Mouse (Mus musculus) CD4-positive helper T cell, adult 2 months (primary cell): ENCODE results near the gene Bcl7b.

Experiments used
- DNase-seq: peaks from one replicate; pipeline ENCODE4 v3.0.0-alpha.2; 2012; ENCODE audit warnings: low read depth, missing footprints, low spot score

The Bcl7b gene

DNA sequence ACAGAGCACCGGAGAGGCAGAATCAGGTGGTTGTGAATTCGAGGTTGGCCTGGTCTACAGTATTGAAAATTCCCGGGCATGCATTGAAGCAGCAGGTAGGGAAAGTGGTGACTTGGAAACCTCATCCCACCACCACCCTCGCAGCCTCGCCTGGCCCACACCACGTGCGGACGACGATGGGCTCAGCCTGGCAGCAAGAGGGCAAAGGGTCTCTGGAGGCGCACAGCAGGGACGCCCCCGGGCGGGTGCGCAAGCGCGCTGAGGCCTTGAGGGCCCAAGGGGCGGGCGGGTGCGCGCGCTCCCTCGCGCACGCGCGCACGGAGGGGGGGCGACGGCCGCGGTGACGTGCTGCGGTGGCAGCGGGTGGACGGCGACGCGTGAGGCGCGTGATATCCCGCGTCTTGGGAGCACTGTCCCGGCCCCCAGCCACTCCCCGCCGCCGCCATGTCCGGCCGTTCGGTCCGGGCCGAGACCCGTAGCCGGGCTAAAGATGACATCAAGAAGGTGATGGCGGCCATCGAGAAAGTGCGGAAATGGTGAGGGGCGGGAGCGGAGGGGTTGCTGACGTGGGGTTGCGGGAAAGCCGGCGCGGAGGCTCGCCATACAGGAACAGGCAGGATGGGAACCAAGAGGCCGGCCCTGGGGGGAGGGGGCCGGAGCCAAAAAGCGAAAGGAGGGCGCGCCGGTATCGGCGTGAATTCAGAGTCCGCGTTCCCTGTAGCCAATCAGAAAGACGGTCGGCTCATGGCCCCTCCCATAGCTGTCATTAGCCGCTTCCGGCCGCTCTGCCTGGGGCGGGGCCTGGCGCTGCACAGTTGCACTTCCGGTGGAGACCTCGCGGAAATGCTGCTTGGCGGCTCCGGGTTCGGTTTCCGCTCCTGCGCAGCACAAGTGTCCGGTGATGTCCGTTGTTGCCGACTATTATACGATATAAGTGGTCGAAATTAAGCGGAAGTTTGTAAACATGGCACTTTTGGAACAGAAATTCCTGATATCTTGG lies at the start of gene Bcl7b:
Gene Bcl7b (plus strand): TSS at position 221 of the 1,000 bp plus-strand sequence.
- peak; percentile 98 for DNase-seq

DNA sequence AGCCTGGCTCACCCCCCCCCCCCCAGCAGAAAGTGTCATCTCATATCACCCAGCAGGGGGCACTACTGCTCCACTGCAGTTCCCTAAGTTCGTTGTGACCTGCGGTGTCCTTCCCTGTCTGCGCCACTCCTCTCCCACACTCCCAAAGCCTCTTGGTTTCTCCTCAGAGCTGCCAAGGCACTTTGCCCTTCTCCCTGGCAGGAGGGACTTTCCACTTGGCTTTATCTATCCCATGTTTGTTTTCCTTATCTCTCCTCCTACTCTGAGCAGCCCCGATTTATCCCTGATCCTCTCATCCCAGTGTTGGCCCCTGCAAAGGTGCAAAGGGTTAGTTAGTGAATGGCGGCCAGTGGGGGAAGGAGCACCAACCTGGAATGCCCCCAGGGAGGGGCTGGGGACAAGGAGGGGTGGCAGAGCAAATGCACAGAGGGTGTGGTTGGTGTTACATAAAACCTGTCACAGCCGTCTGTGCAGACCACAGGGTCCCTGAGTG lies 49.4 kb upstream of the Bcl7b start:
- peak; percentile 65 for DNase-seq

- no peak for DNase-seq
These were observed 47.3 kb upstream of the Bcl7b start for GRCm38 (mm10) chr5:135120753-135121152.

- no peak for DNase-seq
These were observed 42.0 kb upstream of the Bcl7b start for GRCm38 (mm10) chr5:135126121-135126520.

DNA sequence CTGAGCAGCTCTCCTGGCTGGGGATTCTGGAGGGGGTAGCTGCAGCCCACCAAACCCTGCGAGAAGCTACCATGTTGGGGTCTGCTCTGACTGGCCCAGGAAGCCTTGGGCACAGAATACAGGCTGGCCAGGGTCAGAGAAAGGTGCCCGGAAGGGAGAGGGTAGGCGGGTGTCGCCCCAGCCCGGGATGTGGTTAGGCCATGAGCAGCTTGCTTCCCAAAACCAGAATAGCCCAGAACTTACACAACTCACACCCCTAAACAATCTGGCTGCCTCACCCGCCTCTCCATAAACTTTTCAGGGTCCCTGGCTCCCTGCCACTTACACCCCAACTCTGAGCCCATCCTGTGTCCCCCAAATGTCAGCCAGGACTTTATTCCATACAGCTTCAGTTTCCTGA lies 40.4 kb upstream of the Bcl7b start:
- DNase-seq, result no peak

DNA sequence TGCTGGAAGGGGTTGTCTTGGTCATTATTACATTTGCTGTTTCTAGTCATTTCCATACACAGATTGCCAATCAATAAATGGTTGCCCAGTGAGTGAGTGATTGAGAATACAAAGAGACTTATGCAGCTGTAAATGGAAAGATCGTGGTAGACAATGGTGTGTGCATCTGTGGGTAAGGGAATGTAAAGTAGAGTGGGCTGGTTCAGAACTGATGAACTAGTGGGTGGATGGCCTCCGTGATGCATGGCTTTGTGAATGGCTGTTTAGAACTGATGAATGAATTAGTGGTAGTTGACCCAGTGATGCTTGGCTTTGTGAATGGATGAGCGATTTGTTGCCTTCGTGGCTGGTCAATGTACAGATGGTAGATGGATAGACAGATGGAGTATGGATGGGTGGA lies 38.3 kb upstream of the Bcl7b start:
- DNase-seq, result no peak

DNA sequence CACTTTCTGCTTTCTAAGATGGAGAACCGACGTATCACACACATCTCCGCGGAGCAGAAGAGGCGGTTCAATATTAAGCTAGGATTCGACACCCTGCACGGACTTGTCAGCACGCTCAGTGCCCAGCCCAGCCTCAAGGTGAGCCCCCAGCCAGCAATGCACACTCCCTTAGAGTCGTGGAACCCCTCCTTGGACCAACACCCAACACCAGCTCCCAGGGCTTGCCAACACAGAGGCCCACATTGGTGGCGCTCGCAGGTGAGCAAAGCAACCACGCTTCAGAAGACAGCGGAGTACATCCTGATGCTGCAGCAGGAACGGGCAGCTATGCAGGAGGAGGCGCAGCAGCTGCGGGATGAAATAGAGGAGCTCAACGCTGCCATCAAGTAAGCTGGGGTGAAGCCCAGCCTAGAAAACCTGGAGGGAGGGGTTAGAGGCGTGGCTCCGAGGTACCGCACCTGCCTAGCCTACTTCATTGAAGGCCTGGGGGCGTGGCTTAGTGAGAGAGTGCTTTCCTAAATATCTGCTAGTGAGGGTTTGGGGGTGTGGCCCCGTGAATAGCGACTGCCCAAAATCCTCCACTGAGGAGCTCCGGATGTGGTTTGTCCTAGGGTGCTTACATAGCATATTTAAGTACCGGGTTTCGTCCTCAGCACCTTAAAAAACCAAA lies 34.2 kb upstream of the Bcl7b start:
- peak; percentile 89 for DNase-seq

DNA sequence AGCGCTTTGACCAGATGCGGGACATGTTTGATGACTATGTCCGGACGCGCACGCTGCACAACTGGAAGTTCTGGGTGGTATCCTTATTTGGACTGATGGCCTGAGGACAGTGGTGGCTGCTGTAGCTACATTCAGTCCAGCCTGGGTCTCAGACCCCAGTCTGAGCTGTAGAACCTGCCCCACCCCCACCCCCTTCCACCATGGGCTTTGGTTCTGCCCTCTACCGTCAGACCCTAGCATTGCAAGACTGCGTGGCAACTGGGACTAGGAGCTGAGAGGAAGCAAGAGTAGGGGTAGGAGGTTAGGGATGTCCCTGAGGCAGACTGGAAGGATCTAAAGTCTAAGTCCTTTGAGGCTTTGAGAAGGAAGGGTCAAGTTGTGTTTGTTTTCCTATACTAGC lies 33.5 kb upstream of the Bcl7b start:
- peak; percentile 41 for DNase-seq

GRCm38 (mm10) chr5:135139881-135140280 lies 28.2 kb upstream of the Bcl7b start:
- no peak for DNase-seq

DNA sequence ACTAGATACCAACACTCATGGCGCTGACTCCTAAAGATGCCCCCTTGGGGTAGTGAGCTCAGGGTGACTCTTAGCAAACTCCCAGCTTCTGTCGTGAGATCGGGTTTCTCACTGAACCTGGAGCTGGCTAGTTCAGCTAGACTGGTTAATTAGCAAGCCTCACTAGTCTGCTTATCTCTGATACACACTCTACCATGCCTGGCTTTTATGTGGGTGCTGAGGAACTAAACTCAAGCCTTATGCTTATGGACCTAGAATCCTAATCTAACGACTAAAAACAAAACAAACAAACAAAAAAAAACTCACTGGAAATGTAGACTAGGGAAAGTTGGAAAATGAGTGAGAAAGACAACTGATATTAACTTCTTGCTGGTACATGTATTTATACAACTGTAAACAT lies 23.6 kb upstream of the Bcl7b start:
- no peak for DNase-seq

DNA sequence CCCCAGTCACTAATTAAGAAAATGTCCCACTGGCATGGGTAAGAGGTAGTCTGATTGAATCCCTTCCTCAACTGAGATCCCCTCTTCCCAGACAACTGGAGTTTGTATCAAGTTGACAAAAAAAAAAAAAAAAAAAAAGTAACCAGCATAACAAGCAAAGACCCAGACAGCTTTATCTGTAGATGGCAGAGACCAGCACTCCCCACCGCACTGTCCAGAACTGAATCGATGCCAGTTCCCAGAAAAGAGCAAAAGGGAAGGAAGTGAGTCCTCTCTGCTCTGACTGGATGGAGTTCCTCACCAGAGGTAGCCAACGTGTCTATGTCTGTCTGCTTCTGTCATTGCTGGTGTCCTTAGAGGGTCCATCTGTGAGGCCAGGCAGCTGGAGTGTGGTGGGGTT lies 22.6 kb upstream of the Bcl7b start:
- no peak for DNase-seq

GRCm38 (mm10) chr5:135145955-135146354 lies 22.1 kb upstream of the Bcl7b start:
- DNase-seq, result no peak

DNA sequence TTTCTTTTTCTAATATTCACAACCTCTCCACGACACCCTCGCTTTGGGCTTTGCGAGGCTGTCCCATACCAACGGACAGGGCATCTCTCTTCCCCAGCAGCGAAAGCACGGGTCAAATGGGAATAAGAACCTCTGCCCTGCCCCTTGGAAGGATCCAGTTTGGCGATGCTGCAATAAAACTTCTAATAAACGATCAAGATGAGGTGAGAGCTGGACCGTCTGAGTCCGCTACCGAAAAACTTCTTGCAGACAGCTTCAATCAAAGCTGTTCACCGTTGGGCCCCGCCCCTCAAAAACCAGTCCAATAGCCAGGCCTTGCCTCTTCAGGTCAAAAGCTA lies 19.4 kb upstream of the Bcl7b start:
- DNase-seq, result no peak

DNA sequence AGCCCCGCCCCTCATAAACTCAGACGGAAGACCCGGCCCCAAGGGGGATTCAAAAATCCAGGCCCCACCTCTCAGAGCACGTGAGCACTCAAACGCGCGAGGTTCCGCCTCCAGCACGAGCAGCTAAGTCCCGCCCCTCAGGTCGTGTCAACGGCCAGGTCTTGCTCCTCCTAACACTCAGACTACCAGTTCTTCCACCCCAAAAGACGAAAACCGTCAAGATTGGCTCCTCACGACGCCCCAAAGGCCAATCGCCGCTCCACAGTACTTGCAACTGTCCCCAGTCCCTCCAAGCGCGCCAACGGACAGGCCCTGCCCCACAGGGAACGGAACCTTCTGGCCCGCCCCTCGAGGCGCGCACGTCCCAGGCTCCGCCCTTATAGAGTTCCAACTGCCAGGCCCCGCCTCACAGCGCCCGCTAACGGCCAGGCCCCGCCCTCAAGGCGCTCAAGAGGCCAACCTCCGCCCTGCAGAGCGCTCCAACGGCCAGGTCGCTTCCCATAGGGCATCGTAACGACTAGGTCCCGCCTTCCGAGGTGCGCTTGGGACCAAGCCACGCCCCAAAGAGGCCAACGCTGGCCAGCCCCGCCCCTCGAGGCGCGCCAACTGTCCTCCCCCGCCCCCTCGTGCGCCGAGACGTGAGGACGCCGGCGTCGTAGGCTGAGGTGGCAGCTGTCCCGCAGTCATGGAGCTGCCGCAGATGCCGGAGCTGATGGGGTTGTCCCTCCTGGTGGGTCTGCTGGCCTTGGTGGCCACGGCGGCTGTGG lies 18.8 kb upstream of the Bcl7b start, which contains the start of gene Tbl2:
Gene Tbl2 (plus strand): TSS at position 605 of the 767 bp plus-strand sequence.
- peak; percentile 100 for DNase-seq

- no peak for DNase-seq
These were observed 18.3 kb upstream of the Bcl7b start for GRCm38 (mm10) chr5:135149820-135150178.

DNA sequence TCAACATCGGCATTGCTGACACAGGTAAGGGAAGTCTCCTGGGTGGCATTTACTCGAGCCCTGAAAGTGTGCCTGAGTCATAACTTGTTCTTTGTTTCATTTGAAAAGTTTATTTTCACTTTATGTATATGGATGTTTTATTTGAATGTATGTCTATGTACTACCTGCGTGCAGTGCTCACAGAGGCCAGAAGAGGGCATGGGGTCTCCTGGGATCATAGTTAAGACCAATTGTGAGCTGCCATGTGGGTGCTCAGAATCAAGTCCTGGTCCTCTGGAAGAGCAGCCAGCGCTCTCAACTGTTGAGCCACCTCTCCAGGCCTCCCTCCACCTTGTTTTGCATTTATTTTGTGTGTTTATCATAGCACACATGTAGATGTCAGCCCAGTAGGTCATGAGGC lies 11.6 kb upstream of the Bcl7b start:
- DNase-seq, result no peak

- no peak for DNase-seq
These were observed 6.9 kb upstream of the Bcl7b start for GRCm38 (mm10) chr5:135161221-135161620.

- DNase-seq, result no peak
These were observed 6.4 kb upstream of the Bcl7b start for GRCm38 (mm10) chr5:135161650-135162049.

GRCm38 (mm10) chr5:135162361-135162760 lies 5.7 kb upstream of the Bcl7b start:
- DNase-seq, result no peak

DNA sequence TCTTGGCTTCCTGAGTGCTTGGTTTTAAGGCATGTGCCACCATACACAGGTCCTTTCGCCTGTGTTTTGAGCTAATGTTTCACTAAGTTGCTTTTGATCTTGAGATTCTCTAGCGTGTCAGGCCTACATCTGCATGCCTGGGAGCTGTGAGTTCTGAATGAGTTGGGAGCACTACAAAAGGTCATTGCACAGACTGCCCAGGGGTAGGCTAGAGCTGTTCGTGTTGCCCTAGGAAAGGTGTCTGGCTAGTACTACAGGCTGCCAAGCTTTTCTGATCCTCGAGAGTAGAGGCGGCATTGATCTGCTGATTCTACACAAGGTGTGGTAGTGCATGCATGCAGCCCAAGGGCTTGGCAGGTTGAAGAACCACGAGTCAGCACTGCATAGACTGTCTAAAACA lies 5.3 kb upstream of the Bcl7b start:
- DNase-seq, result no peak

GRCm38 (mm10) chr5:135166909-135167308 lies 1.2 kb upstream of the Bcl7b start:
- DNase-seq, result no peak

DNA sequence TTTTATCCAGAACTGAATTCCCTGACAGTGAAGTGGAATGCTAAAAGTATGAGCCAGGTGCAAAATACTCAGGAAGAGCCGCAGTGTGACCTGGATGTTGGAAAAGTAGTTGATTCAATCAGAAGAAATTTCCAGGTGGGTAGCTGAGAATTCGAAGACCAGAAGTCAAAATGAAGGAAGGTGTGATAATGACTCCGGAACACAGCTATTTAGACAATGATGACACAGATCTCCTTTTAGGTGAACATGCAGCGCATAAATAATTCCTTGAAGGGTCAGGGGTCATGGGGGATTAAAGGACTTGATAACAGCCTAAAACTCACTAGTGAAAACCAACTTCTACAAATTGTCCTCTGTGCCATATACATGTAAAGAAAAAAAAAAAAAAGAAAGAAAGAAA lies 614 bp upstream of the Bcl7b start:
- no peak for DNase-seq
